Mouse (Mus musculus): ENCODE measurements around the gene Col12a1. TPM values are rescaled to one million over a fixed set of nuclear protein-coding genes. Genes with fewer than 3 reads are reported as not detected.

Gene Col12a1
- polyA plus RNA-seq (2014; fragmentation: Illumina TruSeq; extraction: RNeasy Lipid Tissue Mini Kit (QIAGEN cat#74804); ENCODE audit: low read depth, low replicate concordance): 1.7 TPM

DNA sequence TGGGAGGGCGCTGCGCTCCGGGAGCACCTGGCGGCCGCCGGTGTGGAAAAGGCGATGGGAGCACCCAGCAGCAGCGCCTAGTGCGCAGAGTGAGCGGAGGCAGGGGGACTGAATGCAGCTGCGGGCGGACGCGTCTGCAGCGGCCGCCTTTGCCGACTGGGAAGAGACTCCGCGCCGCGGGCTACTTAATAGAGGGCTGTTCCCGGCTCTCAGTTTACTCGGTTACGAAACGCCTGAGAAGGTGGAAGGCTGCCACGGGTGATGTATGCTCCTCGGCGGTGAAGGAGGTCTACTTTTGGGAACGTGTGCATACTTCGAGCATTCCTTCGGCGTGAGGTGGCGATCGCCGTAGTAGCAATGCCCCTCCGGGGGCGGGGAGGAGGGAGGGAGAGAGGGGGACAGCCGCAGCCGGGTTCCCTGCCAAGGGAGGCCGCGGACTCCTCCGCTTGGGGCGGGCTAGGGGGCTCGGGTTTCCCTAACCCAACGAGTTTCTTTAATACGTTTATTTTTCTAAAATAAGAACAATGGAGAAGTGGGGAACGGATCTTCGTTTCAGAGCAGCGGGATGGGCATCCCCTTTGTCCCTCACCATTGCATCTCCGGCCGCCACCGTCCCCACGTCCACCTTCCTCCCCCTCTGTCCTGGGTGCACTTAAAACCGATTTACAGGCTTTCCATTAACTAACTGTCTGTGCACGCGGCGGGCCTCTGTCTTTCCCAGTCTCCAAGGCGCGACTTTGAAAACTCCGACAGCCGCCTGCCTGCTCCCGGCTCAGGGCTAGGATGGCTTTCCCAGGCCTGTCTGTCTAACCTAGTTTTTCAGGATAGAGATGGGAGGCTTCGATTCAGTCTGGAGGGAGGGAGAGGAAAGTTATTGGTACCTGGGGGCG, at the start of gene Col12a1:
Gene Col12a1 (minus strand): TSS at position 351 of the 890 bp plus-strand sequence.

DNA sequence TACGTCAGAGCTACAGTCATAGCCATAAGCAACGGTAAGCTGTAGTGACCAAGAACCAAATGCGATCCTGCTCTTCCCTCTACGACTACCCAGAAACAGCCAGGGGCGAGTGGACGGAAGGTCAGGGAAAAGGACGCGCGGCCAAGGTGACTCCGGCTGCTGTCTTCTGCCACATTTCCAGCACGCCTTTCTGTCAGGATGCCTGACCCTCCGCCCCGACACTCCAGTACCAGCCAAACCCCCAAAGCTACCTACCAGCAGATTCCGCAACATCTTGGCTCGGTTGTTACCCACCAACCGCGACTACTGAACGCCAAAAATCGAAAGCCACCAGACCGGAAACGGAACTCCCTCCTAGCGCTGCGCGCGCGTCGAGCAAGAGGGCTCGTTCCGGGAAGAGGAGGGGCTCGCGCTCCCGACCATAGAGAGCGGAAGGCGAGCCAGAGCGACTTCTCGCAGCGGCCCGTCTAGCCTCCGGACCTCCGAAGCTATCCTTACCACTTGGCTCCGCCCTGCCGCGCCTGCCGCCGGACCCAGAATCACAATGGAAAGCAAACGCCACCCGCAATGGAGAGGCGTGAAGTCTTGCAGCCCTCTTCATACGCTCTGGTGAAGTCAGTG, 40.9 kb upstream of the Col12a1 start, which contains the start of gene Cox7a2:
Gene Cox7a2 (minus strand): TSS at position 494 of the 621 bp plus-strand sequence.

Other genes with a start within 250 kb of the Col12a1 start
- 1,127 TPM for gene Cox7a2, start 41.0 kb upstream of the Col12a1 start, polyA plus RNA-seq (2014; fragmentation: Illumina TruSeq; extraction: RNeasy Lipid Tissue Mini Kit (QIAGEN cat#74804); ENCODE audit: low read depth, low replicate concordance)
- 72.1 TPM for gene Tmem30a, start 74.7 kb upstream of the Col12a1 start, polyA plus RNA-seq (2014; fragmentation: Illumina TruSeq; extraction: RNeasy Lipid Tissue Mini Kit (QIAGEN cat#74804); ENCODE audit: low read depth, low replicate concordance)